Mouse (Mus musculus) liver, adult 2 months (tissue): ENCODE data around the gene Pex6. TPM values are rescaled to one million over a fixed set of nuclear protein-coding genes. Genes with fewer than 3 reads are reported as not detected.

Source experiments
- DNase-seq: peaks from one replicate; pipeline ENCODE4 v3.0.0-alpha.2; 2011; ENCODE audit warnings: low read depth, low spot score; ENCODE audit errors: extremely low read depth
- H3K27ac ChIP-seq: fragments of 200-500 bp; replicated peaks from 2 replicates; pipeline ENCODE4 v1.5.1; 2012; ENCODE audit warnings: low read depth, mild to moderate bottlenecking, control low read depth, inconsistent platforms, low read length; ENCODE audit not compliant: insufficient read depth
- H3K27me3 ChIP-seq: fragments of 200-500 bp; 2 replicates; pipeline ENCODE4 v1.6.1; 2012; ENCODE audit warnings: mild to moderate bottlenecking, moderate library complexity, low read length, inconsistent platforms; ENCODE audit not compliant: control insufficient read depth, insufficient read depth
- H3K36me3 ChIP-seq: fragments of 200-500 bp; 2 replicates; pipeline ENCODE4 v1.6.1; 2012; ENCODE audit warnings: low read length, inconsistent platforms; ENCODE audit not compliant: control insufficient read depth, insufficient read depth
- H3K4me1 ChIP-seq: fragments of 200-500 bp; 2 replicates; pipeline ENCODE4 v1.6.1; 2011; ENCODE audit warnings: low read length; ENCODE audit not compliant: control insufficient read depth, insufficient read depth
- H3K4me3 ChIP-seq: fragments of 200-500 bp; 2 replicates; pipeline ENCODE4 v1.5.1; 2011; ENCODE audit warnings: low read depth, mild to moderate bottlenecking, control low read depth, low read length, moderate library complexity; ENCODE audit not compliant: insufficient read depth
- H3K79me2 ChIP-seq: fragments of 200-500 bp; 2 replicates; pipeline ENCODE4 v1.6.1; 2012; ENCODE audit warnings: inconsistent platforms, mild to moderate bottlenecking, low read length, moderate library complexity; ENCODE audit not compliant: control insufficient read depth, insufficient read depth
- H3K9ac ChIP-seq: fragments of 200-500 bp; 2 replicates; pipeline ENCODE4 v1.6.1; 2012; ENCODE audit warnings: low read depth, mild to moderate bottlenecking, control low read depth, inconsistent platforms, low read length
- CTCF ChIP-seq: fragments of 200-500 bp; IDR thresholded peaks from 2 replicates; pipeline ENCODE4 v1.5.1; 2011; ENCODE audit warnings: low read depth, low read length, control low read depth
- POLR2A ChIP-seq: fragments of 200-500 bp; IDR thresholded peaks from 2 replicates; pipeline ENCODE4 v1.6.1; 2011; ENCODE audit warnings: low read length, control low read depth; ENCODE audit not compliant: insufficient read depth; ENCODE audit errors: extremely low read depth
- WGBS: fragments of 180-500 bp; shearing (Covaris S2); methylation state at CpG from one replicate; pipeline ENCODE4 v1.1.7; 2018; 5-methylcytosine and 5-hydroxymethylcytosine counted together
- polyA plus RNA-seq: library from polyadenylated mRNA; depleted of rRNA; stranded (reverse); fragments of >200 nt; gene quantifications from 2 replicates; pipeline ENCODE4 v1.2.3, GENCODE M21; 2012
- total RNA-seq: library from RNA; depleted of rRNA; stranded (reverse); fragments of >200 nt; gene quantifications from 2 replicates; pipeline ENCODE4 v1.2.3, GENCODE M21; 2014

The Pex6 gene
- total and polyA plus RNA-seq, 2 experiments, result 39.5 to 104 TPM

DNA sequence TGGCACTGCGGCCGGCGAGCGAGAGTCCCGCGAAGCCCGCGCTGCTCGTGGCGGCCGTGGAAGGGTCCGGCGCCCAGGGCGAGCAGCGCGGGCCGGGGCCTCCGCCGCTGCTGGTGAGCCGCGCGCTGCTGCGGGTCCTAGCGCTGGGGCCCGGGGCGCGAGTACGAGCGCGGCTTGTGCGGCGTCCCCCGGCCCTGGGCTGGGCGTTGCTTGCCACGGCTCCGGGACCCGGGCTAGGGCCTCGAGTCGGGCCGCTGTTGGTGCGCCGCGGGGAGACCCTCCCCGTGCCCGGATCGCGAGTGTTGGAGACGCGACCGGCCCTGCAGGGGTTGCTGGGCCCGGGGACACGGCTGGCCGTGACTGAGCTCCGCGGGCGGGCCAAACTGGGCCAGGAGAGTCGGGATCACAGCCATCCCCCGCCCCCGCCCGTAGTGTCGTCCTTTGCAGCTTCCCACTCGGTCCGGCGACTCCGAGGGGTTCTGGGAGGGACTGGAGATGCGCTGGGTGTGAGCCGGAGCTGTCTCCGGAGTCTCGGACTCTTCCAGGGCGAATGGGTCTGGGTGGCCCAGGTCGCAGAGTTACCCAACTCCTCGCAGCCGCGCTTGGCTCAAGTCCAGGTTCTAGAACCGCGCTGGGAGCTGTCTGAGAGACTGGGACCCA, 479 bp downstream of the Pex6 start:
- peak; percentile 61 for DNase-seq
- Histone ChIP-seq H3K36me3 (peaks cover 15% of the 10 kb centered on the region; the same call in 1 of the 2 replicates), H3K27me3 (no peaks in the 10 kb centered on the region), H3K4me1 (peaks cover 9% of the 10 kb centered on the region), H3K4me3 (peak overlapping the region; percentile 97), H3K27ac (peak overlapping the region; percentile 93), H3K79me2 (peaks cover 13% of the 10 kb centered on the region), H3K9ac (peak overlapping the region; percentile 99)
- TF ChIP-seq POLR2A (peak; percentile 34; the same call in 1 of the 2 replicates), CTCF (no peak)
- WGBS, result under 1% methylated on average over 75 of the region's 76 CpGs

DNA sequence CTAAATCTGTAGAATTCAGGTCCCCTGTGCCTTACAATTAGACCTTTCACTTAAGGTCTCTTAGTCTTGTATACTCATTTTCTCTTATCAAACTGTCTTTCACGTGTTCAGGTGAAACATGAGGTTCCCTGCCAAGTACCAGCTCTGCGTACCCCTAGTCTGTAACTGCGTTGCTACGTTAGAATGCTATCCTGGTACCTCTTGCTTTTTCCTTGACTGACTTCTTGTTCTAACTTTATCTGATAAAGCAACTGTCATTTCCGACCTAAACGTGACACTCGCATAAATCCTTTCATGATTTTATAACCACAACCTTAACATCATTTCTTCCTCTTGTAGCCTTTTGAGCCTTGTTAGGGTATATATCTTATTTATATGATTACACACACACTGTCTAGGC, 1.2 kb downstream of the Pex6 start:
- 16% methylated on average over 7 of the region's 7 CpGs for WGBS
- Histone ChIP-seq H3K4me1 (peaks cover 9% of the 10 kb centered on the region), H3K36me3 (peaks cover 15% of the 10 kb centered on the region; the same call in 1 of the 2 replicates), H3K4me3 (peak overlapping the region; percentile 97), H3K9ac (peak overlapping the region; percentile 99), H3K27ac (peak overlapping the region; percentile 60), H3K79me2 (peaks cover 13% of the 10 kb centered on the region), H3K27me3 (no peaks in the 10 kb centered on the region)
- no peak for TF ChIP-seq CTCF
- no peak for TF ChIP-seq POLR2A
- DNase-seq, result peak; percentile 36

DNA sequence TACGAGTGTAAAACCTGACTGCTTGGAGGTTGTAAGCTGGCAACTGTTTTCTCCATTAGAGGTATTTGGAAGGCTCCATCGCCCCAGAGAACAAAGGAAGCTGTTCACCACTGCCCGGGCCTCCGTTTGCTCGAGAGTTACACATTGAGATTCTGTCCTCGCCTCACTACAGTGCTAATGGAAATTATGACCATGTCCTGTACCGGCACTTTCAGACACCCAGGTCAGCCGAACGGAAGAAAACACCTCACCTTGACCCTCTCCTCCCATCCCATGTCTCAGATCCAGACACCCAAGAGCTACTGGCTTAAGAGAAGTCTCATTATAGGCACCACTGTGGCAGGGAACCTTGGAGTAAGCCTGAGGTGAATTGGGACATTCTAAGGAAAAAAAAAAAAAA, 2.6 kb downstream of the Pex6 start:
- H3K27ac ChIP-seq, result no peak overlapping the region
- 94% methylated on average over 9 of the region's 9 CpGs for WGBS

DNA sequence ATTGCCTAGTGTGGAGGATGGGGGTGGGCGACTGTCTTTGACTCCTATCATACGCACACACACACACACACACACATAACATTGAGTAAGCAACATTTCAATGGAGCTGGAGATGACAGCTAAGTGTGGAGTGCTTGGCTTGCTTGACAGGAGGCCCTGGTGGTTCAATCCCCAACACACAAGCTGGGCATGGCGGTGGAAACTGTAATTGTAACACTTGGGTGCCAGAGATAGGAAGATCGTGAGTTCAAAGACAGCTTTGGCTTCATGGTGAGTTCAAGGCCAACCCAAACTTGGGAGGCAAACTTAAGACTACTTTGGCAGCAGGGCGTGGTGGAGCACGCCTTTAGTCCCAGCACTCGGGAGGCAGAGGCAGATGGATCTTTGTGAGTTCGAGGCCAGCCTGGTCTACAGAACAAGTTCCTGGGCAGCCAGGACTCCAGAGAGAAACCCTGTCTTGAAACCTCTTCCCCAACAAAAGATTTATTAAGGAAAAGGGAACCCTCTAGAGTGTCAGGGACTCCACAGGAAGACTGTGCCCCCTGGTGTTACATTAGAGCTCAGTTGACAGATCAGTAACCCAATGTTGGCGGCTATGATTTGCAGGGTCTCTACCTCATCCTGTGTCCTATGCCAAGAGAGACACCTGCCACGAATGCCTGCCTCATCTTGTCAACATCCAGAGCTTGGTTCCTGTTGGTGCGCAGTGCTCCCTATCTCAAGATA, 3.7 kb downstream of the Pex6 start:
- Histone ChIP-seq H3K9ac (no peak overlapping the region), H3K27me3 (no peaks in the 10 kb centered on the region), H3K79me2 (peaks cover 13% of the 10 kb centered on the region), H3K27ac (no peak overlapping the region), H3K36me3 (peaks cover 15% of the 10 kb centered on the region; the same call in 1 of the 2 replicates), H3K4me3 (no peak overlapping the region), H3K4me1 (peaks cover 9% of the 10 kb centered on the region)
- no peak for TF ChIP-seq POLR2A
- TF ChIP-seq CTCF, result no peak
- DNase-seq, result no peak
- WGBS, result 97% methylated on average over 11 of the region's 11 CpGs

More for the DNA sequence above, 2.6 kb downstream of the Pex6 start:
- no peak overlapping the region for H3K4me3 ChIP-seq
- no peaks in the 10 kb centered on the region for H3K27me3 ChIP-seq
- peaks cover 13% of the 10 kb centered on the region for H3K79me2 ChIP-seq
- peaks cover 9% of the 10 kb centered on the region for H3K4me1 ChIP-seq
- H3K36me3 ChIP-seq, result peaks cover 15% of the 10 kb centered on the region; the same call in 1 of the 2 replicates
- DNase-seq, result no peak
- no peak overlapping the region for H3K9ac ChIP-seq
- TF ChIP-seq POLR2A (no peak), CTCF (no peak)

DNA sequence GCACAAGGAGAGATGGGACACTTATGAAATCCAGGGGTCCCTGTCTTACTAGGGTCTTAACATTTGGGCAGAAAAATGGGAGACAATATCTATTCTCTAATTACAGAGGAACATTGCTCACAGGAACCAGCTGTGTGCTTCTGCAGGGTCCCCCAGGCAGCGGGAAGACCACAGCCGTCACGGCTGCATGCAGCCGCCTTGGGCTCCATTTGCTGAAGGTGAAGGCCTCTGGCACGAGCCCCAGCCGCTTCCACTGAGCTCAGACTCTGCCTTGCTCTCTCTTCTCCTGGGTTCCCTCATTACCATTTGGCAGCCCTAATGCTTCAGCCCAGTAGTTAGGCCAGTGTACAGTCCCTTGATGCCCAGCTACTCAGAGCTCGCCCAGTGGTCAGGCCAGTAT, 9.8 kb downstream of the Pex6 start:
- no peak for DNase-seq
- TF ChIP-seq CTCF (no peak), POLR2A (no peak)
- Histone ChIP-seq H3K79me2 (no peaks in the 10 kb centered on the region), H3K36me3 (peaks cover 9% of the 10 kb centered on the region; the same call in 1 of the 2 replicates), H3K27ac (no peak overlapping the region), H3K4me1 (peaks cover 2% of the 10 kb centered on the region; the same call in 1 of the 2 replicates), H3K4me3 (no peak overlapping the region), H3K27me3 (no peaks in the 10 kb centered on the region), H3K9ac (no peak overlapping the region)
- 89% methylated on average over 7 of the region's 7 CpGs for WGBS
